Mouse (Mus musculus) MEL (cell line): ENCODE data around the gene Vcl. TPM values are rescaled to one million over a fixed set of nuclear protein-coding genes. Genes with fewer than 3 reads are reported as not detected.

Experiments used
- DNase-seq: peaks from one replicate; pipeline ENCODE4 v3.0.0; 2011; ENCODE audit warnings: low read depth, low spot score
- H3K27ac ChIP-seq: 2 replicates; pipeline ENCODE4 v1.5.1; 2012; ENCODE audit warnings: low read depth, mild to moderate bottlenecking, control low read depth, low read length, moderate library complexity; ENCODE audit not compliant: control insufficient read depth
- H3K27me3 ChIP-seq, 2 experiments: fragments of 150-350 bp in 1 of 2; sonication (generic) in 1 of 2; 2 replicates each; pipeline ENCODE4 v1.6.1; 2012; ENCODE audit warnings: low read length in 2 of 2, mild to moderate bottlenecking in 2 of 2, improper control_type of control experiment in 1 of 2, moderate library complexity in 1 of 2; ENCODE audit not compliant: insufficient read depth in 2 of 2, control insufficient read depth in 1 of 2
- H3K36me3 ChIP-seq, 2 experiments: 2 replicates each; pipeline ENCODE4 v1.6.1; 2012 to 2014; ENCODE audit warnings: low read length in 2 of 2, improper control_type of control experiment in 1 of 2, inconsistent platforms in 1 of 2, mild to moderate bottlenecking in 1 of 2; ENCODE audit not compliant: insufficient read depth in 2 of 2, control insufficient read depth in 1 of 2
- H3K4me1 ChIP-seq, 2 experiments: fragments of 150-350 bp in 1 of 2; sonication (generic) in 1 of 2; 2 replicates each; pipeline ENCODE4 v1.6.1; 2012; ENCODE audit warnings: low read length in 2 of 2, improper control_type of control experiment in 1 of 2, mild to moderate bottlenecking in 1 of 2; ENCODE audit not compliant: insufficient read depth in 2 of 2, control insufficient read depth in 1 of 2
- H3K4me3 ChIP-seq, 2 experiments: fragments of 150-350 bp in 1 of 2; sonication (generic) in 1 of 2; 2 replicates each; pipeline ENCODE4 v1.5.1; 2012; ENCODE audit warnings: low read depth in 2 of 2, low read length in 2 of 2, mild to moderate bottlenecking in 2 of 2, moderate library complexity in 2 of 2, control low read depth in 1 of 2, improper control_type of control experiment in 1 of 2; ENCODE audit not compliant: control insufficient read depth in 1 of 2, insufficient read depth in 1 of 2
- H3K79me2 ChIP-seq: 2 replicates; pipeline ENCODE4 v1.6.1; 2012; ENCODE audit warnings: mild to moderate bottlenecking, low read length, moderate library complexity; ENCODE audit not compliant: control insufficient read depth, poor library complexity, insufficient read depth
- H3K9ac ChIP-seq: 2 replicates; pipeline ENCODE4 v1.6.1; 2012; ENCODE audit warnings: low read depth, mild to moderate bottlenecking, control low read depth, low read length, moderate library complexity; ENCODE audit not compliant: control insufficient read depth, poor library complexity, severe bottlenecking
- H3K9me3 ChIP-seq: fragments of 150-350 bp; sonication (generic); replicated peaks from 2 replicates; pipeline ENCODE4 v1.6.1; 2012; ENCODE audit warnings: mild to moderate bottlenecking, low read length, improper control_type of control experiment, moderate library complexity; ENCODE audit not compliant: insufficient read depth
- CHD1 ChIP-seq: IDR thresholded peaks from 2 replicates; pipeline ENCODE4 v1.6.1; 2012; ENCODE audit warnings: low read depth, mild to moderate bottlenecking, inconsistent platforms, low read length, improper control_type of control experiment
- CHD2 ChIP-seq: IDR thresholded peaks from 2 replicates; pipeline ENCODE4 v1.6.1; 2011; ENCODE audit warnings: low read length, improper control_type of control experiment
- CTCF ChIP-seq, 3 experiments: IDR thresholded peaks in 2 of 3; conservative IDR thresholded peaks in 1 of 3; 2 replicates each; pipeline ENCODE4 v1.5.1; 2011 to 2012; ENCODE audit warnings: low read length in 3 of 3, low read depth in 2 of 3, mild to moderate bottlenecking in 2 of 3, improper control_type of control experiment in 1 of 3, inconsistent platforms in 1 of 3, mixed read lengths in 1 of 3, moderate library complexity in 1 of 3; ENCODE audit not compliant: control insufficient read depth in 1 of 3, insufficient read depth in 1 of 3, poor library complexity in 1 of 3, severe bottlenecking in 1 of 3
- E2F4 ChIP-seq: IDR thresholded peaks from 2 replicates; pipeline ENCODE4 v1.6.1; 2011; ENCODE audit warnings: low read depth, low read length, improper control_type of control experiment, borderline replicate concordance
- ELF1 ChIP-seq: IDR thresholded peaks from 2 replicates; pipeline ENCODE4 v1.6.1; 2014; ENCODE audit warnings: low read depth, mild to moderate bottlenecking, inconsistent platforms, low read length, improper control_type of control experiment, moderate library complexity
- EP300 ChIP-seq, 2 experiments: IDR thresholded peaks; 2 replicates each; pipeline ENCODE4 v1.6.1; 2011; ENCODE audit warnings: improper control_type of control experiment in 2 of 2, low read length in 2 of 2, low read depth in 1 of 2, mild to moderate bottlenecking in 1 of 2
- GABPA ChIP-seq: IDR thresholded peaks from 2 replicates; pipeline ENCODE4 v1.6.1; 2012; ENCODE audit warnings: low read depth, mild to moderate bottlenecking, inconsistent platforms, low read length, improper control_type of control experiment, moderate library complexity
- GATA1 ChIP-seq: IDR thresholded peaks from 2 replicates; pipeline ENCODE4 v1.6.1; 2011; ENCODE audit warnings: low read depth, low read length, improper control_type of control experiment
- JUND ChIP-seq: IDR thresholded peaks from 2 replicates; pipeline ENCODE4 v1.6.1; 2011; ENCODE audit warnings: low read depth, mild to moderate bottlenecking, improper control_type of control experiment, low read length
- KAT2A ChIP-seq: conservative IDR thresholded peaks from 2 replicates; pipeline ENCODE4 v1.6.1; 2012; ENCODE audit warnings: low read depth, low read length, improper control_type of control experiment, inconsistent platforms
- MAFK ChIP-seq: IDR thresholded peaks from 2 replicates; pipeline ENCODE4 v1.6.1; 2011; ENCODE audit warnings: low read depth, mild to moderate bottlenecking, low read length, improper control_type of control experiment, borderline replicate concordance
- MEF2A ChIP-seq: IDR thresholded peaks from 2 replicates; pipeline ENCODE4 v1.6.1; 2014; ENCODE audit warnings: low read depth, mild to moderate bottlenecking, inconsistent platforms, low read length, improper control_type of control experiment; ENCODE audit not compliant: poor library complexity, insufficient replicate concordance, severe bottlenecking; ENCODE audit errors: extremely low read depth
- MXI1 ChIP-seq: IDR thresholded peaks from 2 replicates; pipeline ENCODE4 v1.6.1; 2011; ENCODE audit warnings: mild to moderate bottlenecking, low read depth, low read length, improper control_type of control experiment
- NELFE ChIP-seq: IDR thresholded peaks from 2 replicates; pipeline ENCODE4 v1.6.1; 2011; ENCODE audit warnings: low read depth, low read length, improper control_type of control experiment
- POLR2AphosphoS2 ChIP-seq: IDR thresholded peaks from 2 replicates; pipeline ENCODE4 v1.6.1; 2011; ENCODE audit warnings: low read length, improper control_type of control experiment
- RCOR1 ChIP-seq: IDR thresholded peaks from 2 replicates; pipeline ENCODE4 v1.6.1; 2012; ENCODE audit warnings: low read depth, mild to moderate bottlenecking, inconsistent platforms, low read length, improper control_type of control experiment
- TBP ChIP-seq: IDR thresholded peaks from 2 replicates; pipeline ENCODE4 v1.8.0; 2011; ENCODE audit warnings: low read depth, low read length, improper control_type of control experiment
- USF1 ChIP-seq: IDR thresholded peaks from 2 replicates; pipeline ENCODE4 v1.6.1; 2014; ENCODE audit warnings: low read depth, mild to moderate bottlenecking, inconsistent platforms, low read length, improper control_type of control experiment, moderate library complexity
- polyA plus RNA-seq, 2 experiments: library from polyadenylated mRNA; stranded (reverse) in 1 of 2; unstranded in 1 of 2; fragments of >175 nt in 1 of 2; fragments of >200 nt in 1 of 2; gene quantifications; 2 replicates each; pipeline versions ENCODE4 v1.2.1 to v1.2.4; 2012; ENCODE audit warnings: low replicate concordance in 2 of 2, low read depth in 1 of 2; ENCODE audit not compliant: insufficient read length in 2 of 2, insufficient read depth in 1 of 2, missing spikeins in 1 of 2
- total RNA-seq: library from RNA; depleted of rRNA; stranded (reverse); fragments of 300-350 nt; gene quantifications from 2 replicates; pipeline ENCODE4 v1.2.3, GENCODE M21; 2012

Gene Vcl
- total and polyA plus RNA-seq, 3 experiments: 11.7 to 30.3 TPM; not detected in 1

GRCm38 (mm10) chr14:20970389-20970788 is 41.2 kb downstream of the Vcl start:
- peaks cover 0 to 6% of the 10 kb centered on the region in 2 experiments; a peak in 2 of 4 replicates for H3K36me3 ChIP-seq
- no peaks in the 10 kb centered on the region for H3K9me3 ChIP-seq
- no peaks in the 10 kb centered on the region for H3K79me2 ChIP-seq
- no peak overlapping the region for H3K4me3 ChIP-seq
- H3K4me1 ChIP-seq: peaks cover 0 to 2% of the 10 kb centered on the region in 2 experiments; a peak in 1 of 4 replicates
- TF ChIP-seq GABPA: no peak
- TF ChIP-seq, all 39 proteins: peak for 0
- Histone ChIP-seq H3K27ac (no peak overlapping the region), H3K9ac (no peak overlapping the region), H3K27me3 (no peaks in the 10 kb centered on the region)
- DNase-seq: no peak

- no peaks in the 10 kb centered on the region for H3K4me1 ChIP-seq
- no peak overlapping the region for H3K27ac ChIP-seq
- no peak for TF ChIP-seq CHD1
- TF ChIP-seq CHD2: no peak
- no peak for TF ChIP-seq POLR2AphosphoS2
- TF ChIP-seq GATA1: no peak
- TF ChIP-seq NELFE: no peak
- TF ChIP-seq EP300 (IDR thresholded peaks at IDR 0.05; ENCODE audit: low read depth in 1 of 2, low read length in 2 of 2): no peak
- TF ChIP-seq USF1: no peak
- no peak for TF ChIP-seq E2F4
- TF ChIP-seq CTCF (IDR thresholded peaks at IDR 0.05 in 2 of 3, conservative IDR thresholded peaks at IDR 0.05 in 1 of 3; ENCODE audit: control insufficient read depth in 1 of 3, insufficient read depth in 1 of 3, low read depth in 2 of 3, low read length in 3 of 3, poor library complexity in 1 of 3, severe bottlenecking in 1 of 3): no peak
- TF ChIP-seq TBP: no peak
- TF ChIP-seq MEF2A: no peak
- H3K4me3 ChIP-seq: no peak overlapping the region
- 0 out of 4 replicates have a peak, but pooled peaks cover 0 to 3% of the 10 kb centered on the region in 2 experiments for H3K36me3 ChIP-seq
- no peak overlapping the region for H3K9ac ChIP-seq
- H3K27me3 ChIP-seq: no peaks in the 10 kb centered on the region
- no peak for DNase-seq
- no peaks in the 10 kb centered on the region for H3K9me3 ChIP-seq
- no peaks in the 10 kb centered on the region for H3K79me2 ChIP-seq
Observed at GRCm38 (mm10) chr14:20970927-20971326, 41.7 kb downstream of the Vcl start.

GRCm38 (mm10) chr14:20973821-20974220 is 44.6 kb downstream of the Vcl start:
- Histone ChIP-seq H3K9ac (no peak overlapping the region), H3K36me3 (peaks cover 0 to 21% of the 10 kb centered on the region in 2 experiments; a peak in 2 of 4 replicates), H3K27me3 (no peaks in the 10 kb centered on the region), H3K9me3 (no peaks in the 10 kb centered on the region), H3K27ac (no peak overlapping the region), H3K79me2 (no peaks in the 10 kb centered on the region), H3K4me1 (peaks cover 6 to 10% of the 10 kb centered on the region in 2 experiments; a peak in 3 of 4 replicates), H3K4me3 (no peak overlapping the region)
- no peak for DNase-seq
- TF ChIP-seq KAT2A (no peak), MXI1 (no peak), RCOR1 (no peak), MAFK (no peak), JUND (no peak), CHD1 (no peak), ELF1 (no peak)
